Mouse (Mus musculus) MEL (cell line): Measurements from ENCODE around the gene Myd88.

ENCODE experiments used
- CTCF ChIP-seq, 3 experiments: IDR thresholded peaks in 2 of 3; conservative IDR thresholded peaks in 1 of 3; 2 replicates each; pipeline ENCODE4 v1.5.1; 2011 to 2012; ENCODE audit warnings: low read length in 3 of 3, low read depth in 2 of 3, mild to moderate bottlenecking in 2 of 3, improper control_type of control experiment in 1 of 3, inconsistent platforms in 1 of 3, mixed read lengths in 1 of 3, moderate library complexity in 1 of 3; ENCODE audit not compliant: control insufficient read depth in 1 of 3, insufficient read depth in 1 of 3, poor library complexity in 1 of 3, severe bottlenecking in 1 of 3
- E2F4 ChIP-seq: IDR thresholded peaks from 2 replicates; pipeline ENCODE4 v1.6.1; 2011; ENCODE audit warnings: low read depth, low read length, improper control_type of control experiment, borderline replicate concordance
- GATA1 ChIP-seq: IDR thresholded peaks from 2 replicates; pipeline ENCODE4 v1.6.1; 2011; ENCODE audit warnings: low read depth, low read length, improper control_type of control experiment
- MAFK ChIP-seq: IDR thresholded peaks from 2 replicates; pipeline ENCODE4 v1.6.1; 2011; ENCODE audit warnings: low read depth, mild to moderate bottlenecking, low read length, improper control_type of control experiment, borderline replicate concordance
- MAX ChIP-seq: IDR thresholded peaks from 2 replicates; pipeline ENCODE4 v1.6.1; 2011; ENCODE audit warnings: low read length, improper control_type of control experiment
- NELFE ChIP-seq: IDR thresholded peaks from 2 replicates; pipeline ENCODE4 v1.6.1; 2011; ENCODE audit warnings: low read depth, low read length, improper control_type of control experiment
- POLR2A ChIP-seq, 2 experiments: IDR thresholded peaks; 2 replicates each; pipeline ENCODE4 v1.6.1; 2011 to 2012; ENCODE audit warnings: low read length in 2 of 2, mild to moderate bottlenecking in 2 of 2, control low read depth in 1 of 2, improper control_type of control experiment in 1 of 2, low read depth in 1 of 2, moderate library complexity in 1 of 2; ENCODE audit not compliant: control insufficient read depth in 1 of 2, insufficient read depth in 1 of 2, poor library complexity in 1 of 2
- POLR2AphosphoS2 ChIP-seq: IDR thresholded peaks from 2 replicates; pipeline ENCODE4 v1.6.1; 2011; ENCODE audit warnings: low read length, improper control_type of control experiment
- RCOR1 ChIP-seq: IDR thresholded peaks from 2 replicates; pipeline ENCODE4 v1.6.1; 2012; ENCODE audit warnings: low read depth, mild to moderate bottlenecking, inconsistent platforms, low read length, improper control_type of control experiment
- TAL1 ChIP-seq: IDR thresholded peaks from 2 replicates; pipeline ENCODE4 v1.6.1; 2012; ENCODE audit warnings: mild to moderate bottlenecking, inconsistent platforms, low read length, moderate library complexity, mixed read lengths
- TBP ChIP-seq: IDR thresholded peaks from 2 replicates; pipeline ENCODE4 v1.8.0; 2011; ENCODE audit warnings: low read depth, low read length, improper control_type of control experiment
- USF1 ChIP-seq: IDR thresholded peaks from 2 replicates; pipeline ENCODE4 v1.6.1; 2014; ENCODE audit warnings: low read depth, mild to moderate bottlenecking, inconsistent platforms, low read length, improper control_type of control experiment, moderate library complexity
- USF2 ChIP-seq, 2 experiments: IDR thresholded peaks; 2 replicates each; pipeline ENCODE4 v1.6.1; 2011 to 2012; ENCODE audit warnings: improper control_type of control experiment in 2 of 2, low read length in 2 of 2, borderline replicate concordance in 1 of 2, inconsistent platforms in 1 of 2, low read depth in 1 of 2, mild to moderate bottlenecking in 1 of 2; ENCODE audit not compliant: insufficient read depth in 1 of 2

GRCm38 (mm10) chr9:119339106-119339505 lies 2.1 kb downstream of the Myd88 start:
- TF ChIP-seq NELFE, result no peak
- no peak for TF ChIP-seq CTCF (IDR thresholded peaks at IDR 0.05 in 2 of 3, conservative IDR thresholded peaks at IDR 0.05 in 1 of 3; ENCODE audit: control insufficient read depth in 1 of 3, insufficient read depth in 1 of 3, low read depth in 2 of 3, low read length in 3 of 3, poor library complexity in 1 of 3, severe bottlenecking in 1 of 3)
- no peak for TF ChIP-seq RCOR1
- no peak for TF ChIP-seq MAFK
- no peak for TF ChIP-seq POLR2A (IDR thresholded peaks at IDR 0.05; ENCODE audit: control insufficient read depth in 1 of 2, insufficient read depth in 1 of 2, low read depth in 1 of 2, low read length in 2 of 2, poor library complexity in 1 of 2)
- TF ChIP-seq USF2 (IDR thresholded peaks at IDR 0.05; ENCODE audit: borderline replicate concordance in 1 of 2, insufficient read depth in 1 of 2, low read depth in 1 of 2, low read length in 2 of 2), result no peak
- no peak for TF ChIP-seq E2F4
- no peak for TF ChIP-seq POLR2AphosphoS2
- TF ChIP-seq TBP, result no peak
- no peak for TF ChIP-seq GATA1
- TF ChIP-seq TAL1, result no peak
- TF ChIP-seq MAX, result no peak
- no peak for TF ChIP-seq USF1
